Comparison of ENCODE assay signal across 15 mouse cellular contexts in the genomic region with DNA sequence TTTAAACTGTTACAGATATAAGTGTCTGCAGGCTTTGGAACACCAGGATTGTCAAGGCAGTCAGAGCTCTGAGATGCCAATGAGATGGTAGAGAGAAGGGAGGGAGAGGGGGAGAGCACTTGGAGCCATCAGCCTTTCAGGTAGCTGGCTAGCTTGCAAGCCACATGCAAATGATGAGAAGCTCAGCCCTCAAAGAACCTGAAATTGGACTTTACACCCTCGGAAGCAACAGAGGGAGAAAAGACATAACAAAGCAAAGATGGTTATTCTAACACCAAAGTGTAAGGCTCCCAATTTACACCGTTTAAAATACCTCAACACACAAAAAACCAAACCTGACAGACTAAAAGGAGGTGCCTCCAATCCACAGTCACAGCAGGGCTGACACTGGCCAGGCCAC.
"Had no signal": no experiment of that assay in that cellular context is flagged by ENCODE, and none has a peak within 500 bp of the region (broad histone marks: within the 10 kb centered on the region; RNA-seq: fewer than 3 reads in every experiment).

No protein-coding gene starts in this region.

- H3K27ac ChIP-seq: lung, embryonic 15.5 days; macrophage; midbrain, embryonic 13.5 days; midbrain, embryonic 15.5 days; neural tube, embryonic 12.5 days; stomach, embryonic 15.5 days; stomach, postnatal 0 days had no signal

- DNase-seq: lung, adult 2 months; lung, postnatal 14 days; lung, postnatal 36 days; right cerebral cortex, postnatal 14 days; thymus, adult 2 months; thymus, postnatal 25 days; thymus, postnatal 4 days had no signal

- H3K4me3 ChIP-seq: lung, embryonic 15.5 days; megakaryocyte, embryonic 14.5 days; midbrain, embryonic 13.5 days; midbrain, embryonic 15.5 days; neural tube, embryonic 12.5 days; stomach, embryonic 15.5 days had no signal
